Mouse (Mus musculus) layer of hippocampus, postnatal 10 days (tissue): ENCODE measurements around the gene Tie1. TPM values are rescaled to one million over a fixed set of nuclear protein-coding genes. Genes with fewer than 3 reads are reported as not detected.
A peak's percentile ranks its signal among the peaks of the same experiment; 100 is the strongest.

Source experiments
- DNase-seq, 2 experiments: peaks; one replicate each; pipeline ENCODE4 v3.0.0; 2021; ENCODE audit warnings: low spot score in 2 of 2
- total RNA-seq, 2 experiments: library from RNA; stranded (reverse); gene quantifications; 2 replicates each; pipeline ENCODE4 v1.2.3; 2021

Gene Tie1
- total RNA-seq, 2 experiments from 2014 or later = 15.3 to 16.2 TPM

GRCm38 (mm10) chr4:118476773-118477530 lies 12.9 kb downstream of the Tie1 start:
- DNase-seq = no peak

GRCm38 (mm10) chr4:118472687-118473086 lies 17.2 kb downstream of the Tie1 start:
- DNase-seq = no peak

GRCm38 (mm10) chr4:118471281-118471680 lies 18.6 kb downstream of the Tie1 start:
- no peak for DNase-seq

GRCm38 (mm10) chr4:118465697-118466163 lies 24.1 kb downstream of the Tie1 start:
- no peak for DNase-seq

- DNase-seq = no peak
Observed at GRCm38 (mm10) chr4:118464956-118465355, 24.9 kb downstream of the Tie1 start.

GRCm38 (mm10) chr4:118457345-118457975 lies 32.4 kb downstream of the Tie1 start, which contains the start of gene Mpl:
TSS of gene Mpl (minus strand) at chr4:118457513.
- DNase-seq = no peak

GRCm38 (mm10) chr4:118446415-118447153 lies 43.3 kb downstream of the Tie1 start:
- no peak for DNase-seq

GRCm38 (mm10) chr4:118445781-118446414 lies 44.0 kb downstream of the Tie1 start:
- DNase-seq = peak; percentile 17 to 26

- DNase-seq = no peak
Observed at GRCm38 (mm10) chr4:118445088-118445487, 44.8 kb downstream of the Tie1 start.

GRCm38 (mm10) chr4:118437829-118438253 lies 52.0 kb downstream of the Tie1 start:
- peak; percentile 33 to 36 for DNase-seq

GRCm38 (mm10) chr4:118436820-118437603 lies 52.8 kb downstream of the Tie1 start, which contains the start of gene Cdc20:
TSS of gene Cdc20 (minus strand) at chr4:118437352.
- DNase-seq = peak; percentile 90 to 91

GRCm38 (mm10) chr4:118432332-118432731 lies 57.5 kb downstream of the Tie1 start:
- DNase-seq = no peak

- no peak for DNase-seq
Observed at GRCm38 (mm10) chr4:118429215-118429895, 60.5 kb downstream of the Tie1 start.

- no peak for DNase-seq
Observed at GRCm38 (mm10) chr4:118428531-118429214, 61.2 kb downstream of the Tie1 start.

GRCm38 (mm10) chr4:118427768-118428451 lies 62.0 kb downstream of the Tie1 start, which contains the start of gene Elovl1:
TSS of gene Elovl1 (plus strand) at chr4:118428093.
- DNase-seq = peak; percentile 71 to 82

GRCm38 (mm10) chr4:118427415-118427767 lies 62.5 kb downstream of the Tie1 start:
- DNase-seq = no peak

- no peak for DNase-seq
Observed at GRCm38 (mm10) chr4:118425374-118425773, 64.5 kb downstream of the Tie1 start.

GRCm38 (mm10) chr4:118424541-118425160 lies 65.2 kb downstream of the Tie1 start:
- no peak for DNase-seq
